Mouse (Mus musculus) heart, embryonic 11.5 days (tissue): Measurements from ENCODE around the gene Acap2. TPM values are rescaled to one million over a fixed set of nuclear protein-coding genes. Genes with fewer than 3 reads are reported as not detected.

Experiments used
- ATAC-seq: fragments of 200-750 bp; cut with Nextera tagmentation; replicated peaks from 2 replicates; pipeline ENCODE4 v1.8.0; 2017; ENCODE audit warnings: moderate library complexity; ENCODE audit not compliant: insufficient number of reproducible peaks, low FRiP score, low TSS enrichment
- H3K27ac ChIP-seq: fragments of 300-500 bp; sonication (generic); 2 replicates; pipeline ENCODE4 v1.5.1; 2014; ENCODE audit warnings: mild to moderate bottlenecking, low read depth, low read length
- H3K27me3 ChIP-seq: fragments of 300-500 bp; sonication (generic); 2 replicates; pipeline ENCODE4 v1.6.1; 2014; ENCODE audit warnings: mild to moderate bottlenecking, low read length, mixed read lengths; ENCODE audit not compliant: control insufficient read depth, insufficient read depth
- H3K36me3 ChIP-seq: fragments of 300-500 bp; sonication (generic); 2 replicates; pipeline ENCODE4 v1.6.1; 2014; ENCODE audit warnings: mild to moderate bottlenecking, low read length, moderate library complexity, mixed read lengths; ENCODE audit not compliant: control insufficient read depth, insufficient read depth
- H3K4me1 ChIP-seq: fragments of 300-500 bp; sonication (generic); 2 replicates; pipeline ENCODE4 v1.6.1; 2014; ENCODE audit warnings: low read length; ENCODE audit not compliant: control insufficient read depth, insufficient read depth
- H3K4me2 ChIP-seq: fragments of 300-500 bp; sonication (generic); 2 replicates; pipeline ENCODE4 v1.6.1; 2014; ENCODE audit warnings: mild to moderate bottlenecking, moderate library complexity
- H3K4me3 ChIP-seq: fragments of 300-500 bp; sonication (generic); 2 replicates; pipeline ENCODE4 v1.5.1; 2014; ENCODE audit warnings: low read depth, low read length
- H3K9ac ChIP-seq: fragments of 300-500 bp; sonication (generic); 2 replicates; pipeline ENCODE4 v1.6.1; 2014; ENCODE audit warnings: mild to moderate bottlenecking, low read depth, low read length, moderate library complexity
- H3K9me3 ChIP-seq: fragments of 300-500 bp; sonication (generic); replicated peaks from 2 replicates; pipeline ENCODE4 v1.6.1; 2016; ENCODE audit warnings: low read length; ENCODE audit not compliant: control insufficient read depth
- WGBS: fragments of 180-500 bp; shearing (Covaris S2); extraction: QIAGEN DNeasy Blood & Tissue Kit; methylation state at CpG from one replicate; pipeline ENCODE4 v1.1.7; 2014; ENCODE audit not compliant: insufficient replicate concordance; 5-methylcytosine and 5-hydroxymethylcytosine counted together
- polyA plus RNA-seq: library from polyadenylated mRNA; unstranded; fragments of >200 nt; fragmentation: Nextera tagmentation; extraction: Ambion mirVana; gene quantifications from 2 replicates; pipeline ENCODE4 v1.2.1, GENCODE M21; 2014

Gene Acap2
- polyA plus RNA-seq, 1 experiment from 2014 or later, result 14.7 TPM

DNA sequence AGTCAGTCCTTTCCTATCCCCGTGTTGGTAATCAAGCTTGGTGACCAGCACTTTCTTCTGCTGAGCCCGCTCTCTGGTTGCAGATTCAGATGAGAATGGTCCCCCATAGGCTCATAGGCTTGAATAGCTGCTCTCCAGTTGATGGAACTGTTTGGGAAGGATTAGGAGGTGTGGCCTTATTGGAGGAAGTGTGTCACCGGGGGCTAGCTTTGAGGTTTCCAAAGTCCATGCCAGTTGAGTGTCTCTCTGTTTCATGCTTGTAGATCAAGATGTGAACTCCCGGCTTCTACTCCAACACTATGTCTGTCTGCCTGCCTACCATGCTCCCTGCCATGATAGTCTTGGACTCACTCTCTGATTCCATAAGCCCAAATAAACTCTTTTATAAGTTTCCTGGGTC is 14.2 kb upstream of the Acap2 start:
- 85% methylated on average over 4 of the region's 4 CpGs for WGBS
- Histone ChIP-seq H3K9me3 (no peaks in the 10 kb centered on the region), H3K4me1 (no peaks in the 10 kb centered on the region), H3K27me3 (no peaks in the 10 kb centered on the region), H3K36me3 (no peaks in the 10 kb centered on the region), H3K4me3 (no peak overlapping the region), H3K4me2 (no peak overlapping the region), H3K27ac (no peak overlapping the region), H3K9ac (no peak overlapping the region)
- ATAC-seq, result no peak

DNA sequence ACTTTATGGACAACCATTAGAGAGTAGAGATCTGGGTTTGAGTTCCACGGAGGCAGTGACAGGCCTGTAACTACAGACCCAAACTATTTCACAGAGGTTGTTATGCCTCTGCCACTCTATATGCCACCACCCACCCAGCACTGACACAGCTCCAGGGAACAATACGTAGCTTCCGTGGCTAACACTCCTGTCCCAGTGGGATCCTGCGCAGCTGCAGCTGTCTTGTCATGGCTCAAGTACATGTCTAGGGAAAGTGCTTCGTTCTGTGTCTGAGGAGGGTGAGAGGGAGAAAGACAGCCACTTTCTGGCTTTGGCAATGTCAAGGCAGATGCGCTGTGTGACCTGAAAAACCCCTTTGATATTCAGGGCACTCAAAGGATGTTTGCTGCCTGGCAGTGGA is 12.4 kb upstream of the Acap2 start:
- WGBS, result 82% methylated on average over 6 of the region's 6 CpGs
- Histone ChIP-seq H3K4me3 (no peak overlapping the region), H3K27me3 (no peaks in the 10 kb centered on the region), H3K27ac (no peak overlapping the region), H3K9me3 (no peaks in the 10 kb centered on the region), H3K4me2 (no peak overlapping the region), H3K4me1 (peaks cover 7% of the 10 kb centered on the region; the same call in 1 of the 2 replicates), H3K9ac (no peak overlapping the region), H3K36me3 (no peaks in the 10 kb centered on the region)
- no peak for ATAC-seq

DNA sequence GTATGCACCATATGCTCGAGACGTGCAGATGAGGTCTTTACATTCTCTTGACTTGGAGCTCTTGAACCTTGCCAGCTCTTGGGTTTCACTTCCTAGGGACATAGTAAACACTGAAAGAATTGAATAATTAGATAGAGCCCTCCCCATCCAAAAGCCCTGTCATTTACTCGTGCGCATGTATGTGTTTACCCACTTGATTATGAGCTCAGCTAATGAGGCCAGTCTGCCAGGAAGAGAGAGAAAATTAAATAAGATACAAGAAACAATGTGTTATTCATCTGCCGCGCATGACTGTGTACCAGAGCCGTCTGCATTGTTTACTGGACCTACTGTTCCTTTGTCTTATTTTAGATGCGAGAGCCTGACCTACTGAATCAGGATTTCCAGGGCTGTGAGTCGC is 10.5 kb upstream of the Acap2 start:
- Histone ChIP-seq H3K9me3 (no peaks in the 10 kb centered on the region), H3K27me3 (no peaks in the 10 kb centered on the region), H3K9ac (no peak overlapping the region), H3K27ac (no peak overlapping the region), H3K4me1 (peaks cover 7% of the 10 kb centered on the region; the same call in 1 of the 2 replicates), H3K4me3 (no peak overlapping the region), H3K36me3 (no peaks in the 10 kb centered on the region), H3K4me2 (no peak overlapping the region)
- 71% methylated on average over 9 of the region's 9 CpGs for WGBS
- no peak for ATAC-seq

DNA sequence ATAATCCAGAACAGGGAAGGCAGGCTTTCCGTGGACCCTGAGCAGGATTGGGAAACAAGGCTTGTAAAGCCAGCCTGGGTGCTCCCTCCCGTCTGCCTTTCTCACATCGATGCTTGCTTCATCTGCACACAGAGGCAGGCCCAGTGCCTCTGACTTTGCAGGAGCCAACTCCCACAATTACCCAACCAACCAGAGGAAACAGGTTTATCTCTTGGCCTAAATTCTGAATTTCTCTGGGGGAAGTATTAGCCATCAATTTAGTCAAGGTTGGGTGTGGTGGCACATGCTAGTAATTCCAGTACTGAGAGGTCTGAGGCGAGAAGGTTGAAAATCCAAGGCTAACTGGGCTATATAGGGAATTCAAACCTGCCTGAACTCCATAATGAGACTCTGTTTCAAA is 9.4 kb upstream of the Acap2 start:
- H3K27me3 ChIP-seq, result no peaks in the 10 kb centered on the region
- no peak overlapping the region for H3K27ac ChIP-seq
- WGBS, result 47% methylated on average over 4 of the region's 4 CpGs
- H3K4me3 ChIP-seq, result no peak overlapping the region
- no peaks in the 10 kb centered on the region for H3K9me3 ChIP-seq
- no peaks in the 10 kb centered on the region for H3K36me3 ChIP-seq
- H3K4me1 ChIP-seq, result peaks cover 7% of the 10 kb centered on the region; the same call in 1 of the 2 replicates
- H3K4me2 ChIP-seq, result no peak overlapping the region
- H3K9ac ChIP-seq, result no peak overlapping the region
- no peak for ATAC-seq

DNA sequence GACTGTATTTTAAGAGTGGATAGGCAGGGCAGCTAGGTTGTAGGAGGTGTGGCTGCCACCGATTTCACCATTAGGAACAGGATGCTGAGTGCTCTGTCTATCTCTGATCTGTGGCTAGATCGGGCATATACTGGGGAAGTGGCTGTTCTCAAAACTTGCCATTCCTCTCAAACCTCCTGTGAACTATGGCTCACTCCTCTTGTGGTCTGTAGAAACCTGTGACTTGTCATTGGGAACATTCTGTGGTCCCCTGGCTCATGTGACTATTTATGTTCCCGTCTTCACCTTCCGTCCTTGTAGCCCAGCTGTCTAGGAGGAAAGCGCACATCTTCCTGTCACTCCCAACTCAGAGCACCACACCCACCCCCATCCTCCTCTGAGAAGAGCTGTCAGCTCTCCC is 8.9 kb upstream of the Acap2 start:
- 48% methylated on average over 5 of the region's 5 CpGs for WGBS
- no peak overlapping the region for H3K27ac ChIP-seq
- no peaks in the 10 kb centered on the region for H3K27me3 ChIP-seq
- no peaks in the 10 kb centered on the region for H3K9me3 ChIP-seq
- no peak overlapping the region for H3K4me2 ChIP-seq
- no peaks in the 10 kb centered on the region for H3K36me3 ChIP-seq
- H3K4me1 ChIP-seq, result peaks cover 7% of the 10 kb centered on the region; the same call in 1 of the 2 replicates
- no peak for ATAC-seq
- no peak overlapping the region for H3K9ac ChIP-seq
- H3K4me3 ChIP-seq, result no peak overlapping the region

DNA sequence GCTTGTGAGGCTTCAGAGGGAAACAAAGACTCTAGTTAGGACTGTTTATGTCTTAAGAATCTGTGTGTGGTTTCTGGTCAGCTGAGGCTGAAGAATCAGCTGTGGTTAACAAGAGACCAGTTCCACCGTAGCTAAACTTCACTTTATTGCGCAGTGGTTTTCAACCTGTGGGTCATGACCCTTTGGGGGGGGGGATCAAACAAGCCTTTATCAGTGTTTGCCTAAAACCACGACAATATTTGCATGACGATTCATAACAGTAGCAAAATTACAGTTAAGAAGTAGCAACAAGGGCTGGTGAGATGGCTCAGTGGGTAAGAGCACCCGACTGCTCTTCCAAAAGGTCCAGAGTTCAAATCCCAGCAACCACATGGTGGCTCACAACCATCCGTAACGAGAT is 4.7 kb upstream of the Acap2 start:
- Histone ChIP-seq H3K9ac (no peak overlapping the region), H3K4me2 (no peak overlapping the region), H3K9me3 (no peaks in the 10 kb centered on the region), H3K4me1 (peaks cover 7% of the 10 kb centered on the region; the same call in 1 of the 2 replicates), H3K36me3 (no peaks in the 10 kb centered on the region), H3K27me3 (no peaks in the 10 kb centered on the region), H3K27ac (no peak overlapping the region), H3K4me3 (no peak overlapping the region)
- ATAC-seq, result no peak
- WGBS, result 82% methylated on average over 5 of the region's 7 CpGs

DNA sequence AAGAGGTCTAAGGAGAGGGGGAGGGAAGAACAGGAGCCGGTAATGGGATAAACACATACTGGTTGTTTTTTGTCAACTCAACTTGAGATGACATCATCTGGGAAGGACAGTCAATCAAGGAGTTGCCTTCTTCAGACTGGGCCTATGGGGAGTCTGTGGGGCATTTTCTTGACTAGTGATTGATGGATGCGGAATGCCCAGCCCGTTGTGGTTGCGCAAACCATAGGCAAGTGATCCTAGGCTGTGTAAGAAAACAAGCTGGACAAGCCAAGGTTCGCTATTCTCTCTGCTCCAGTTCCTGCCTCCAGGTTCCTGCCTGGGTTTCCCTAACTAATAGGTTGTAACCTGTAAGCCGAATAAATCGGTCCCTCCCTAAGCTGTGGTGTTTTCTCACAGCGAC is 4.1 kb upstream of the Acap2 start:
- WGBS, result 84% methylated on average over 8 of the region's 8 CpGs
- Histone ChIP-seq H3K27ac (no peak overlapping the region), H3K4me1 (peaks cover 7% of the 10 kb centered on the region; the same call in 1 of the 2 replicates), H3K36me3 (no peaks in the 10 kb centered on the region), H3K4me3 (no peak overlapping the region), H3K4me2 (no peak overlapping the region), H3K27me3 (no peaks in the 10 kb centered on the region), H3K9ac (no peak overlapping the region), H3K9me3 (no peaks in the 10 kb centered on the region)
- ATAC-seq, result no peak

DNA sequence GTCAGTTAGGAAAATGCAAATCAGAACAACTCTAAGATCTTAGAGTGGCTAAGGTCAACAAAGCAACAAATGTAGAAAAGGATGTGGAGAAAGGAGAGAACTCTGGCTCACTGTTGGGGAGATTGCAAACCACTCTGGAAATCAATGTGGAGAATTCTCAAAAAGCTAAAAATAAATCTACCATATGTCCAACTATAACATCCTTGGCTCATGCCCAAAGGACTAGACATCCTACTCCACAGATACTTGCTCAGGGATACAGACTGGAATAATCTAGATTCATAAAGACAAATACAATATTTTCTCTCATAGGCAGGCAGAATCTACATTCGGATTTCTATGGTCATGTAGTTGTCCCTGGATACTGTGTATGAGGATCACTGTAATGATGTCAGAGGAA is 3.2 kb upstream of the Acap2 start:
- no peaks in the 10 kb centered on the region for H3K9me3 ChIP-seq
- 55% methylated on average over 1 of the region's 1 CpGs for WGBS
- H3K9ac ChIP-seq, result no peak overlapping the region

DNA sequence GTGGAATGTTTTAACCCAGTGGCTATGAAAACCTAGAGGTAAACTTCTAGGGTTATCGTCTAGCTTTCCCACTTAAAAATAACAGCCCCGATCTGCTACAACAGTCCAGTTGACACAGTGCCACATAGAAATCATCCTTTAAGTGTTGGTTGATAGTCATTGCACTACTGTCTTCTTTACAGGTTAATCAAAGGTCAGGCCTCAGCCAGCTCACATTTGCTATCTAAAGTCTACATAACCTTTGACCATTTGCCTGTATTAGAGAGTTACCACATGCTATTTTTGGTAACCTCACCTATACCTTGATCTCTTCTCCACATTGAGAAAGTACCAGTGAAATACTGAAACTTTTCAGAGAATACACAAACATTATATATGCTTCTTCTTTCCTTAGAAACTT is 659 bp upstream of the Acap2 start:
- ATAC-seq, result no peak
- no peaks in the 10 kb centered on the region for H3K27me3 ChIP-seq
- peaks cover 5% of the 10 kb centered on the region; the same call in 1 of the 2 replicates for H3K4me1 ChIP-seq
- H3K36me3 ChIP-seq, result no peaks in the 10 kb centered on the region
- peak overlapping the region; percentile 96 for H3K4me3 ChIP-seq
- whole genome bisulfite sequencing, result 75% methylated on average over 2 of the region's 2 CpGs
- peak overlapping the region; percentile 91 for H3K4me2 ChIP-seq
- no peaks in the 10 kb centered on the region for H3K9me3 ChIP-seq
- H3K27ac ChIP-seq, result peak overlapping the region; percentile 15; the same call in 1 of the 2 replicates
- H3K9ac ChIP-seq, result peak overlapping the region; percentile 52; the same call in 1 of the 2 replicates

More for the DNA sequence above, 3.2 kb upstream of the Acap2 start:
- H3K4me3 ChIP-seq, result no peak overlapping the region
- H3K36me3 ChIP-seq, result no peaks in the 10 kb centered on the region
- no peaks in the 10 kb centered on the region for H3K27me3 ChIP-seq
- H3K4me1 ChIP-seq, result peaks cover 7% of the 10 kb centered on the region; the same call in 1 of the 2 replicates
- no peak overlapping the region for H3K27ac ChIP-seq
- no peak for ATAC-seq
- no peak overlapping the region for H3K4me2 ChIP-seq
